Mouse (Mus musculus) heart, embryonic 16.5 days (tissue): ENCODE results near the gene Fbxo34. TPM values are rescaled to one million over a fixed set of nuclear protein-coding genes. Genes with fewer than 3 reads are reported as not detected.

ENCODE experiments used
- ATAC-seq: fragments of 200-750 bp; cut with Nextera tagmentation; replicated peaks from 2 replicates; pipeline ENCODE4 v1.8.0; 2017; ENCODE audit warnings: moderate number of reproducible peaks; ENCODE audit not compliant: insufficient read depth, low FRiP score; ENCODE audit errors: extremely low read depth
- H3K27ac ChIP-seq: fragments of 300-500 bp; sonication (generic); 2 replicates; pipeline ENCODE4 v1.5.1; 2014; ENCODE audit warnings: mild to moderate bottlenecking, low read length, control low read depth, moderate library complexity
- H3K27me3 ChIP-seq: fragments of 300-500 bp; sonication (generic); 2 replicates; pipeline ENCODE4 v1.6.1; 2014; ENCODE audit warnings: low read length, mixed read lengths; ENCODE audit not compliant: control insufficient read depth, insufficient read depth
- H3K36me3 ChIP-seq: fragments of 300-500 bp; sonication (generic); 2 replicates; pipeline ENCODE4 v1.6.1; 2014; ENCODE audit not compliant: control insufficient read depth, insufficient read depth
- H3K4me1 ChIP-seq: fragments of 300-500 bp; sonication (generic); 2 replicates; pipeline ENCODE4 v1.6.1; 2014; ENCODE audit warnings: low read length, mixed read lengths; ENCODE audit not compliant: control insufficient read depth, insufficient read depth
- H3K4me2 ChIP-seq: fragments of 300-500 bp; sonication (generic); 2 replicates; pipeline ENCODE4 v1.6.1; 2014; ENCODE audit warnings: low read depth, mild to moderate bottlenecking, control low read depth, low read length
- H3K4me3 ChIP-seq: fragments of 300-500 bp; sonication (generic); 2 replicates; pipeline ENCODE4 v1.5.1; 2014; ENCODE audit warnings: mild to moderate bottlenecking, control low read depth, low read length
- H3K9ac ChIP-seq: fragments of 300-500 bp; sonication (generic); 2 replicates; pipeline ENCODE4 v1.6.1; 2014; ENCODE audit warnings: low read length, control low read depth
- H3K9me3 ChIP-seq: fragments of 300-500 bp; sonication (generic); replicated peaks from 2 replicates; pipeline ENCODE4 v1.6.1; 2016; ENCODE audit warnings: low read length; ENCODE audit not compliant: control insufficient read depth
- WGBS: fragments of 180-500 bp; shearing (Covaris S2); extraction: QIAGEN DNeasy Blood & Tissue Kit; methylation state at CpG from one replicate; pipeline ENCODE4 v1.1.7; 2014; 5-methylcytosine and 5-hydroxymethylcytosine counted together
- polyA plus RNA-seq: library from polyadenylated mRNA; unstranded; fragments of >200 nt; fragmentation: Nextera tagmentation; extraction: Ambion mirVana; gene quantifications from 2 replicates; pipeline ENCODE4 v1.2.1, GENCODE M21; 2015

Fbxo34 gene
- polyA plus RNA-seq, 1 experiment from 2014 or later: 16.7 TPM

GRCm38 (mm10) chr14:47574721-47575120 lies 124.5 kb downstream of the Fbxo34 start:
- Histone ChIP-seq H3K4me1 (no peaks in the 10 kb centered on the region), H3K4me2 (no peak overlapping the region), H3K4me3 (no peak overlapping the region), H3K27ac (no peak overlapping the region), H3K9me3 (no peaks in the 10 kb centered on the region; the same call in 1 of the 2 replicates), H3K36me3 (no peaks in the 10 kb centered on the region), H3K27me3 (no peaks in the 10 kb centered on the region), H3K9ac (no peak overlapping the region)
- no peak for ATAC-seq
- 67% methylated on average over 11 of the region's 11 CpGs for WGBS

DNA sequence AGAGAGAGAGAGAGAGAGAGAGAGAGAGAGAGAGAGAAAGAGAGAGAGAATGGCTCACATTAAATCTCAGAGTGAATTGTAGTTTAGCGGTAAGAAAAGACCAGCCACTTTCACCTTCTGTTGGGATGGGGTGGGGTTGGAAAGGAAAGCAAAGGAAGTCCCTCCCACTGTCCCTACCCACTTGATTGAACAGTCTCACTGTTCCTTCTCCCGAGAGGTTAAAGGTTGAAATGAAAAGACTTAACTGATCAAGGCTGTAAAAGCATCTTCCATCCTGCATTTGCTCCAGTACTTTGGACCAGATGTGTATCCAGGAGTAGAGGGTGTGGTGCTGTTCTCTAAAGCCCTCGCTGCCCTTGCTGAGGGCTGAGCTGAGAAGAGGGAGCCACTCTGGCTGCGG lies 126.5 kb downstream of the Fbxo34 start:
- no peak overlapping the region for H3K27ac ChIP-seq
- H3K27me3 ChIP-seq: no peaks in the 10 kb centered on the region
- H3K4me1 ChIP-seq: no peaks in the 10 kb centered on the region
- no peak overlapping the region for H3K9ac ChIP-seq
- no peak for ATAC-seq
- H3K36me3 ChIP-seq: no peaks in the 10 kb centered on the region
- WGBS: 50% methylated on average over 4 of the region's 4 CpGs
- H3K4me2 ChIP-seq: no peak overlapping the region
- no peak overlapping the region for H3K4me3 ChIP-seq
- no peaks in the 10 kb centered on the region; the same call in 1 of the 2 replicates for H3K9me3 ChIP-seq

DNA sequence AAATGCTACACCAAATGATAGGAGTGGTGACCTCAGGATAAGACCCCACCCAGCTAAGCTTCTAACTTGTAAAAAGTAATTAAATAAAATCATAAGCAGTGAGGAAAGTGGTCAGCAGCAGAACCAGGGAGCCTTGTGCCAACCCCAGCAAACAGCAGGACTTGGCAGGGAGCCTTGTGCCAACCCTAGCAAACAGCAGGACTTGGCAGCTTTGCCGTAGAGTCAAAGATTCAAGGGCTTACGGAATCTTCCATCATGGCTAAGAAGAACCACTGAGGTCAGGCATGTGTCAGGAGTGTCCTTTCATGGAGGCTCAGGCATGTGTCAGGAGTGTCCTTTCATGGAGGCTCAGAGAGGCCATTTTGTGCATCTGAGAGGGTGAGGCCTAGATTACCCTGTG lies 127.9 kb downstream of the Fbxo34 start:
- WGBS: 81% methylated on average over 2 of the region's 2 CpGs
- Histone ChIP-seq H3K9me3 (no peaks in the 10 kb centered on the region; the same call in 1 of the 2 replicates), H3K4me1 (no peaks in the 10 kb centered on the region), H3K27me3 (no peaks in the 10 kb centered on the region), H3K4me3 (no peak overlapping the region), H3K36me3 (no peaks in the 10 kb centered on the region), H3K9ac (no peak overlapping the region), H3K27ac (no peak overlapping the region), H3K4me2 (no peak overlapping the region)
- ATAC-seq: no peak

DNA sequence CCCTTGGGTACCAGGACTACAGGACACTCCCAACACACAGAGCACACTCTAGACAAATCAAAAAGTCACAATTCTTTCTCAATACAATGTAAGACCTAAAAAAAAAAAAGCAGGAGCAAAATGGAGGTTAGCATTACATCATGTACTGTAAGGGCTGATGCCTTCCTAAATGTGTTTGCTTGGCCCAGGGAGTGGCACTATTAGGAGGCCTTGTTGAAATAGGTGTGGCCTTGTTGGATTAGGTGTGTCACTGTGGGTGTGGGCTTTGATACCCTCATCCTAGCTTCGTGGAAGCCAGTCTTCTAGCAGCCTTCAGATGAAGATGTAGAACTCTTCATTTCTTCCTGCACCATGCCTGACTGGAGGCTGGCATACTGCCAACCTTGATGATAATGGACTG lies 131.1 kb downstream of the Fbxo34 start:
- 22% methylated on average over 1 of the region's 1 CpGs for WGBS
- ATAC-seq: no peak
- no peak overlapping the region for H3K4me2 ChIP-seq
- H3K36me3 ChIP-seq: no peaks in the 10 kb centered on the region
- no peak overlapping the region for H3K9ac ChIP-seq
- H3K4me1 ChIP-seq: no peaks in the 10 kb centered on the region
- H3K27me3 ChIP-seq: no peaks in the 10 kb centered on the region
- no peaks in the 10 kb centered on the region for H3K9me3 ChIP-seq
- no peak overlapping the region for H3K4me3 ChIP-seq
- no peak overlapping the region for H3K27ac ChIP-seq

Other genes with a start within 250 kb of the Fbxo34 start
- gene Wdhd1, start 173.6 kb upstream of the Fbxo34 start, polyA plus RNA-seq: 14.0 and 14.6 TPM in 2 replicates
- gene Socs4, start 173.5 kb upstream of the Fbxo34 start, polyA plus RNA-seq: 2.0 and 2.4 TPM in 2 replicates
- 40.7 and 41.6 TPM in 2 replicates for gene Mapk1ip1l, start 152.2 kb upstream of the Fbxo34 start, polyA plus RNA-seq
- 15.4 and 18.8 TPM in 2 replicates for gene Lgals3, start 82.7 kb upstream of the Fbxo34 start, polyA plus RNA-seq
- gene Dlgap5, start 32.0 kb upstream of the Fbxo34 start, polyA plus RNA-seq: 32.7 and 35.1 TPM in 2 replicates
- gene Atg14, start 120.2 kb downstream of the Fbxo34 start, polyA plus RNA-seq: 10.6 and 10.9 TPM in 2 replicates
- gene Ktn1, start 198.0 kb downstream of the Fbxo34 start, polyA plus RNA-seq: 57.9 and 66.6 TPM in 2 replicates